Mouse (Mus musculus): ENCODE measurements around the gene Smarcc1. TPM values are rescaled to one million over a fixed set of nuclear protein-coding genes. Genes with fewer than 3 reads are reported as not detected.
"Not testable (repeated sequence)": the region's sequence is repeated elsewhere in the genome, so short reads cannot be mapped to it uniquely, and the experiment has no call there.

Smarcc1 gene
- polyA plus RNA-seq, 1 experiment from 2014 or later = 172 TPM

DNA sequence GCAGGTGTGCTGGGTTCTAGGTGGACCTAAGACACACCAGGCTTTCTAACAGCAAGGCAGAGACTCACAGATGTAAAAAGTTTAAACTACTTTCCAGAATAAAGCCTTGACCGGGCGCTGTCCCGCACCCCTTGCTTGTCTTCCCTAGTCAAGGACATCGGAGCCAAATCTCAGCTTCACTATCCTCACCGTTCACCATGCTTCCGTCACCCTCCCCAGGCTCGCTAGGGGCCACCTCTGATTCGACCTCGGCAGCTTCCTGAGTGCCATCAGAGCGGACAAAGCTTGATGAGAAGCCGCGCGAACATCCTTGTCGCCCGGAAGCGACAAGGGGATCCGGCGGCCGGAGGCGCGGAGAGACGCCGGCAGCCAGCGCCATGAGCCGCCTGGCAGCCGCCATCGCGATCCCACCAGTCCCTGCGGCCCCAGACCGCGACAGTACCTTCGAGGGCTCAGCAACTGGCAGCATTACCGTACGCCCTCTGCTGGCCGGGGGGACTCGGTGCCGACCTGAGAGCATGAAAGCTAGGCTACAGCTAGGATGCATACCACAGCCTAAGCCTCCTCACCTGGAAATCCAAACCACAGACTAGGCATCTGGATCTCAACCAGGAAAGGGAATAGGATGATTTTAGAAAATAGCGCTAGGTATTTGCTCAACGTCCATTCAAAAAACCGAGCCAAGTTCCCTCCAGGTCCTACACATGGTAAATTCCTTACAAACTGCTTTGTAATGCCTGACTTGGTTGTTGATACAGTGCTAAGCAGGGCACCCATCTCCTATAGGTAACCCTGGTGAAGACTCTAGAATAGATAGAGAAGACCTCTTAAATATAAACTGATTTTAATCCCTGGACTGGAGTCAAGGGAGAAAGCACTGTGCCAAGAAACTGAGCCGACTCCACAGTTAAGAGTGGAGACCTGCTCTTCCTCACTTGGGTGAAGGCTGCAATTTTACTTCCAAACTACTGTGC is 16.6 kb upstream of the Smarcc1 start:
- Histone ChIP-seq H3K9ac (peak overlapping the region; percentile 85), H3K27me3 (replicated peaks) (no peaks in the 10 kb centered on the region), H3K9me3 (no peaks in the 10 kb centered on the region), H3K27ac (no peak overlapping the region), H3K4me2 (replicated peaks) (peak overlapping the region; percentile 89), H3K36me3 (peaks cover 73% of the 10 kb centered on the region), H3K4me3 (peak overlapping the region; percentile 83), H3K4me1 (peaks cover 7% of the 10 kb centered on the region; the same call in 1 of the 2 replicates)
- WGBS = 3% methylated on average over 41 of the region's 41 CpGs
- peak; percentile 96 for ATAC-seq (ENCODE audit: low FRiP score, low read depth)

DNA sequence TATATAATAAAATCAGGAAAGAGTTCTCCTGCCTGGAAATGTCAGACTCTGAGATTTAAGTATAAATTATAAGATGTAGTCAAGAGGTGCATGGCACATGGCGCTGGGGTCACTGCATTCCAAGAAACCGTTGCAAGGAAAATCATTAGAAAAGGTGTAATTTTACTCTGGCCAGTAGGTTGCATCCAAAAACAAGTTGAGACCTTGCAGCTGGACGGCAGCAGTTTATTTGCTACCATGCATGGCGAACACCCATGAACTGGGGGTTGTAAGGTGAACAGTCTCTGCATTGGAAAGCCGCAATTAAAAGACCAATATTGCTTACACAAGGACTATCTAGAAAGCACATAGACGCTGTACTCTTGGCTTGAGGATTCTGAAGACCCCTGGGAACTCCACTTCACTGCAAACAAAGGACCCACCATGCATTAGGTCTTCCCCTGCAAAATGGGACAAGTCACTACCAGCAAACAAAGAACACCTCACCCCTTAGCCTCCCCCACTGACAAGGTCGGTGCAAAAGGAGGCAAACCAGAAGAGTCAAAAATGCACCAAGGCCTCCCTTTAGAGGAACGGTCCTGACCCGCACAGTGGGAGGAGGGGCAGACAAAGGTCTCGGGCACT is 1.0 kb upstream of the Smarcc1 start:
- peak overlapping the region; percentile 81 for H3K4me2 ChIP-seq (replicated peaks)
- peak overlapping the region; percentile 95 for H3K27ac ChIP-seq
- no peaks in the 10 kb centered on the region for H3K9me3 ChIP-seq
- no peaks in the 10 kb centered on the region for H3K27me3 ChIP-seq (replicated peaks)
- peaks cover 27% of the 10 kb centered on the region for H3K36me3 ChIP-seq
- ATAC-seq (ENCODE audit: low FRiP score, low read depth) = no peak
- peak overlapping the region; percentile 84 for H3K4me3 ChIP-seq
- WGBS = 8% methylated on average over 10 of the region's 10 CpGs
- peak overlapping the region; percentile 94 for H3K9ac ChIP-seq
- peaks cover 14% of the 10 kb centered on the region for H3K4me1 ChIP-seq

DNA sequence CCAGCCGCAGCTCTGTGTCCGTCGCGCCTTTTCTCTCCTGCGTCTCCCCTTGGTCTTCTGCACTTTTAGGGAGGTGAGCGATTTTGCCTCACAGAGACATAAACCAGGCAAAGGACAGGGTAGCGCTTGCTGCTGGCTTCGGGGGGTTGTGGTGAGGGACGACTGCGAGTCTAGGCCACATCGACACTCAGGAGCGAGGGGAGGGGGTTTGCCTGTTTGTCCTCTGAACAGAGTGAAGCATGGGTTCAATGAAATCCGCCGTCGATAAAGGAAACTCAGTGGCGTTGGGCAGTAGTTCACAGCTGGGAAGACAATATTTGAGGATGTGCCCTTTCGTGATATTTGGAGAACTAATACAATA is 251 bp downstream of the Smarcc1 start, which contains the start of gene Dhx30:
TSS of gene Dhx30 (minus strand) at position 52 of the 361 bp plus-strand sequence.
- under 1% methylated on average over 17 of the region's 17 CpGs for WGBS
- Histone ChIP-seq H3K27ac (peak within 1 kb of the TSS; percentile 95), H3K9me3 (no peaks in the 10 kb centered on the region), H3K4me1 (peaks cover 14% of the 10 kb centered on the region), H3K4me3 (peak within 1 kb of the TSS; percentile 84), H3K4me2 (replicated peaks) (peak within 1 kb of the TSS; percentile 81), H3K36me3 (peaks cover 14% of the 10 kb centered on the region), H3K9ac (peak within 1 kb of the TSS; percentile 94), H3K27me3 (replicated peaks) (no peaks in the 10 kb centered on the region)
- peak; percentile 43; the same call in 1 of the 2 replicates for ATAC-seq (ENCODE audit: low FRiP score, low read depth)

DNA sequence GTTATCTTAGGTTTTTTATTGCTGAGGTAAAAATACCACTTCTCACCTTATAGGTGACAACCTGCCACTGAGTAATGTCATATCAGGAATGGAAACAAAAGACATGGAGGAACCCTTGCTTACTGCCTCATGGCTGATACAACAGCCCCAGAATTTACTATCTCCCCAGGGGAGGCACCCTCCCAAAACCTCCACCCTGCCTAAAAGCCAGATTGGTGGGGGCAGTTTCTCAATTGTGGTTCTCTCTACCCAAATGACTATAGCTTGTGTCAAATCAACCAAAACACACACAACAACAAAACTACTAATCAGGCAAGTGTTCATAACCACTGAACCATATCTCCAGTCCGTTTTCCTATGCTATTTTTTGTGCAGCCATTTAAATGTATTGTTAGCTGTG is 741 bp downstream of the Smarcc1 start:
- WGBS = 61% methylated on average over 1 of the region's 1 CpGs
- H3K4me1 ChIP-seq = peaks cover 14% of the 10 kb centered on the region
- peaks cover 9% of the 10 kb centered on the region for H3K36me3 ChIP-seq
- H3K9ac ChIP-seq = peak overlapping the region; percentile 94
- peak overlapping the region; percentile 81 for H3K4me2 ChIP-seq (replicated peaks)
- no peaks in the 10 kb centered on the region for H3K9me3 ChIP-seq
- ATAC-seq (ENCODE audit: low FRiP score, low read depth) = no peak
- no peak overlapping the region for H3K27ac ChIP-seq
- H3K27me3 ChIP-seq (replicated peaks) = no peaks in the 10 kb centered on the region
- H3K4me3 ChIP-seq = peak overlapping the region; percentile 84

DNA sequence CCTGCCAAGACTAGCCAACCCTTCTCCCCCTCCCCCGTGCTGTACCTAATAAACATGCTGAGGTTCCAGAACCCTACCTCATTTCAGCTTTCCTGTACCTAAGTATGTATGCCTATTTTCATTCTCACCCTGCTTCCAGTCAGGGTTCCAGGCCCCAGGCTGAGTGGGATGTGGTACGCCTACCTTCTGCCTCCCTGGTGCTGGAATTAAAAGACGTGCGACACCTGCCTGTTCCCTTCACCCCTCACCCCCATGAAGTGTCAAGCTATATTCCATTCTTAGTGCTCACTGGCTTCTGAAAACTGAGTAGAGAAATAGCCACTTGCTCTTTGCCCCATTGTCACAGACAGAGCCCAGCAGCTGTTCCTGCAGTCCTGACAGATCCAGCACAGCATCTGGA is 3.9 kb downstream of the Smarcc1 start:
- Histone ChIP-seq H3K4me2 (replicated peaks) (no peak overlapping the region), H3K27ac (no peak overlapping the region), H3K9me3 (no peaks in the 10 kb centered on the region), H3K27me3 (replicated peaks) (no peaks in the 10 kb centered on the region), H3K36me3 (no peaks in the 10 kb centered on the region), H3K4me3 (no peak overlapping the region), H3K4me1 (peaks cover 8% of the 10 kb centered on the region), H3K9ac (no peak overlapping the region)
- no peak for ATAC-seq (ENCODE audit: low FRiP score, low read depth)
- WGBS = 81% methylated on average over 4 of the region's 4 CpGs

DNA sequence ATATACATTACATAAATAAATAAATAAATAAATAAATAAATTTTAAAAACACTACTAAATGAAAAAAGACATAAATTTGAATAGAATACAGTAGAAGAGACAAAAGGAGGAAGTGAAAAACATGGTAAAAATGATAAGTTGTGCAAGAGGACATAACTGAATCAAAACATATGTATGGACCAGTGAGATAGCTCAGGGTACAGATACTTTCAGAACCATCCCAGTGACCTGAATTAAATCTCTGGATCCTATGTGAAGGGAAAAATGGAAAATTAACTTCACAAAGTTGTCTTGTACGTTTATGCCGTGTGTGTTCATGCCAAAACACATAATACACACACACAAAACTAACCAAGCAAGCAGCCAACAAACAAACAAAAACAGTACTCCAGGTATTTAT is 5.8 kb downstream of the Smarcc1 start:
- H3K4me1 ChIP-seq = peaks cover 5% of the 10 kb centered on the region
- H3K9me3 ChIP-seq = no peaks in the 10 kb centered on the region
- no peak overlapping the region for H3K27ac ChIP-seq
- no peak overlapping the region for H3K4me3 ChIP-seq
- no peaks in the 10 kb centered on the region for H3K36me3 ChIP-seq
- H3K27me3 ChIP-seq (replicated peaks) = no peaks in the 10 kb centered on the region
- no peak for ATAC-seq (ENCODE audit: low FRiP score, low read depth)
- no peak overlapping the region for H3K4me2 ChIP-seq (replicated peaks)
- 87% methylated on average over 2 of the region's 2 CpGs for WGBS
- H3K9ac ChIP-seq = no peak overlapping the region

DNA sequence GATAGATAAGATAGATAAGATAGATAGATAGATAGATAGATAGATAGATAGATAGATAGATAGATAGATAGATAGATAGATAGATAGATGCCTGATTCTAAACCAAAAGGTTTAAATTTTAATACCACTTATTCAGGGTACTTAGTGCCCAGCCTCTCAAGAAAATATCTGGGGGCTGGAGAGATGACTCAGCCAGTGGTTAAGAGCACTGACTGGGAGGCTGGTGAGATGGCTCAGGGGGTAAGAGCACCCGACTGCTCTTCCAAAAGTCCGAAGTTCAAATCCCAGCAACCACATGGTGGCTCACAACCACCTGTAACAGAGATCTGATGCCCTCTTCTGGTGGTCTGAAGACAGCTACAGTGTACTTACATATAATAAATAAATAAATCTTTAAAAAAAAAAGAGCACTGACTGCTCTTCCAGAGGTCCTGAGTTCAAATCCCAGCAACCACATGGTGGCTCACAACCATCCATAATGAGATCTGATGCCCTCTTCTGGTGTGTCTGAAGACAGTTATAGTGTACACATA is 6.6 kb downstream of the Smarcc1 start:
- H3K9me3 ChIP-seq = not testable (repeated sequence)
- 46% methylated on average over 2 of the region's 2 CpGs for WGBS

DNA sequence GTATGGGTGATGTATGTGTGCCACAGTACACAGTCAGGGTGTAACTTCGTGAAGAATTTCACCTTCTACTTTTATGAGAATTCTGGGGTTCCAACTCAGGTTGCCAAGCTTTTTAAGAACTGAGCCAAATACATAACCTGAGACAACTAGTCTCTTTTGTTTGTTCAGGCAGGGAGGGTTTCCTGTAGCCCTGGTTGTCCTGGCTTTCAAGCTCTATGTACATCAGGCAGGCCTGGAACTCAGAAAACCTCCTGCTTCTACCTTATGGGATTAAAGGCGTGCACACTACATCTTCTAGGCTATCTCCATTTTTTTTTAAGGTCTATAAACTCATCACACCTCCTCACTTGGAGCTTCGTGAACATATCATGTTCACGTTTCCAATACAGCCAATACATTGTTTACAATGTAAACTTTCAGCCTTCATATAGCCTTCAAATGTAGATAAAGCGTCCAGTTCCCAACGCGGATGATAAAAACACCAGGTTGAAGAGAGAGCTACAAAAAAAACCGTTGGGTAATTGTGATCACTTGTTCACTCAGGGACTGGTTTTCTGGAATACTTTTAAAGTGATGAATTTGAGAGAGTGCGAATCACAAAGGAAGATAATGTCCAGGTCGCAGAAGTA is 13.5 kb downstream of the Smarcc1 start:
- Histone ChIP-seq H3K4me3 (peak overlapping the region; percentile 91), H3K9me3 (no peaks in the 10 kb centered on the region), H3K4me1 (peaks cover 21% of the 10 kb centered on the region), H3K36me3 (peaks cover 9% of the 10 kb centered on the region), H3K4me2 (replicated peaks) (peak overlapping the region; percentile 68), H3K27ac (peak overlapping the region; percentile 91), H3K9ac (peak overlapping the region; percentile 94), H3K27me3 (replicated peaks) (no peaks in the 10 kb centered on the region)
- WGBS = 33% methylated on average over 10 of the region's 10 CpGs
- no peak for ATAC-seq (ENCODE audit: low FRiP score, low read depth)

More for the DNA sequence above, 6.6 kb downstream of the Smarcc1 start:
- not testable (repeated sequence) for H3K4me2 ChIP-seq (replicated peaks); H3K27me3 ChIP-seq (replicated peaks); ATAC-seq (ENCODE audit: low FRiP score, low read depth); H3K4me1 ChIP-seq; H3K27ac ChIP-seq; H3K4me3 ChIP-seq; H3K9ac ChIP-seq; H3K36me3 ChIP-seq

DNA sequence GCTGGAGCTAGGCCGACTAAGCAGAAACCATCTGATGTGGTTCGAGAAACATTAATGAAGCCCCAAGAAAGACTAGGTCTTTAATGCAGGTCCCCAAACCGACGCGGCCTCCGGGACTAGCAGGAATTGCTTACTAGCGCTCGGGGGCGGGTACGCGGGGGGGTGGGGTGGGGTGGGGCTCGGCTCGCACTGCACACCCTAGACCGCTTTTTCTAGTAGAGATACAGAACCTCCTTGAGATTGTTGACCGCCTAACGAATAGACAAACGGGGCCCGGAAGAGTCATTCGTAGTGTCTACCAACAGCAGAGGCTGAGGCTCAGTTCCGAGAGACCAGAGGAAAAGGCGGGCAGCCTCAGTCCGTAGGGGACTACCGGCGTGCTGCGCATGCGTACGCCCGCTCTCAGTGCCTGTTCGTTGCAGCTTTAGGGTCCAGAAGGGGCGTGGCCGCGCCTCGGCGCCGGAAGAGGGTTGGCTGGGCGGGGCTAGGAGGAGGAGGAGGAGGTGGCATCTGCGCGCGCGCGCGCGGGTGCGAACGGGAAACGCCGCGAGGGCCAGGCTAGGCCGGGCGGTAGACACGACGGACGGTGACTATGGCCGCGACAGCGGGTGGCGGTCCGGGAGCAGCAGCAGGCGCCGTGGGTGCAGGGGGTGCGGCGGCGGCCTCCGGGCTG is 14.2 kb downstream of the Smarcc1 start:
- ATAC-seq (ENCODE audit: low FRiP score, low read depth) = peak; percentile 96
- H3K9me3 ChIP-seq = no peaks in the 10 kb centered on the region
- H3K27ac ChIP-seq = peak overlapping the region; percentile 91
- H3K9ac ChIP-seq = peak overlapping the region; percentile 94
- peak overlapping the region; percentile 68 for H3K4me2 ChIP-seq (replicated peaks)
- peaks cover 26% of the 10 kb centered on the region for H3K4me1 ChIP-seq
- peaks cover 16% of the 10 kb centered on the region for H3K36me3 ChIP-seq
- under 1% methylated on average over 64 of the region's 64 CpGs for WGBS
- H3K27me3 ChIP-seq (replicated peaks) = no peaks in the 10 kb centered on the region
- peak overlapping the region; percentile 91 for H3K4me3 ChIP-seq

DNA sequence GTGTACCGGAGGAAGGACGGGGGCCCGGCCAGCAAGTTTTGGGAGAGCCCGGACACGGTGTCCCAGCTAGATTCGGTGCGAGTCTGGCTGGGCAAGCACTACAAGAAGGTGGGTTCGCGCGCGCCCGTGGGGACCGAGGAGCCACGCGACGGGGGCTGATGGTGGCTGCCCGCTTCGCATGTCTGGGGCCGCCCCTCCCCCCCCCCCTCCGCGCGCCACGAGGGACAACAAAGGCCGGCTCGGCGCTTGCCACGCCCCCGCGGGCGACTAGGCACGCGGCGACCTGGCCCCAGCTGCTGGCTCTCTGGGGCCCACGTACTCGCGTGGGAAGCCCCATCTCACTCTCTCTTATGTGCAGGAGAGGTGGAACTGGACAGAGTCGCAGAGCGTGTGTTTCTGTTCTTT is 14.7 kb downstream of the Smarcc1 start:
- Histone ChIP-seq H3K4me3 (peak overlapping the region; percentile 91), H3K27ac (peak overlapping the region; percentile 82), H3K9me3 (no peaks in the 10 kb centered on the region), H3K9ac (peak overlapping the region; percentile 94), H3K27me3 (replicated peaks) (no peaks in the 10 kb centered on the region), H3K4me1 (peaks cover 26% of the 10 kb centered on the region), H3K4me2 (replicated peaks) (peak overlapping the region; percentile 68), H3K36me3 (peaks cover 21% of the 10 kb centered on the region)
- under 1% methylated on average over 38 of the region's 38 CpGs for WGBS
- peak; percentile 81 for ATAC-seq (ENCODE audit: low FRiP score, low read depth)

DNA sequence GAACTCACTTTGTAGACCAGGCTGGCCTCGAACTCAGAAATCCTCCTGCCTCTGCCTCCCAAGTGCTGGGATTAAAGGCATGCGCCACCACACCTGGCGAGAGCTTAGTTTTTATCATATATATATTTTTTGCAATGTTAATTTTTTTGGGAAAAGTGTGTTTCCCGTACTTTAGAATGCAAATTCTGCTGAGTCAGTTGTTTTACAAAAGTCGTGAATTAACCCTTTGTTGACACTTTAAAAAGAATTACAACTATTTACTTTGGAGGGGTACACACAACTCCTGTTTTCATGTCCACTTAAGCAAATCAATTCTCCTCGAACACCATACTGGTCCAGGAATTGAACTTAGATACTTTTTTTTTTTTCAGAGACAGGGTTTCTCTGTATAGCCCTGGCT is 15.4 kb downstream of the Smarcc1 start:
- Histone ChIP-seq H3K9ac (peak overlapping the region; percentile 94; the same call in 1 of the 2 replicates), H3K4me3 (peak overlapping the region; percentile 91), H3K27ac (no peak overlapping the region), H3K27me3 (replicated peaks) (no peaks in the 10 kb centered on the region), H3K9me3 (no peaks in the 10 kb centered on the region), H3K4me1 (peaks cover 26% of the 10 kb centered on the region), H3K4me2 (replicated peaks) (peak overlapping the region; percentile 68), H3K36me3 (peaks cover 26% of the 10 kb centered on the region)
- 65% methylated on average over 6 of the region's 6 CpGs for WGBS
- ATAC-seq (ENCODE audit: low FRiP score, low read depth) = no peak
